Mouse (Mus musculus) small intestine, adult 2 months (tissue): ENCODE measurements around the gene Hoxd11.

ENCODE experiments used
- CTCF ChIP-seq: fragments of 200-500 bp; IDR thresholded peaks from 2 replicates; pipeline ENCODE4 v1.5.1; 2012; ENCODE audit warnings: low read depth, mild to moderate bottlenecking, control low read depth, inconsistent platforms, low read length, moderate library complexity, mixed read lengths; ENCODE audit not compliant: insufficient replicate concordance, insufficient read length; ENCODE audit errors: extremely low read depth
- POLR2A ChIP-seq: fragments of 200-500 bp; IDR thresholded peaks from 2 replicates; pipeline ENCODE4 v1.6.1; 2012; ENCODE audit warnings: low read depth, mild to moderate bottlenecking, control low read depth, inconsistent platforms, low read length, moderate library complexity

DNA sequence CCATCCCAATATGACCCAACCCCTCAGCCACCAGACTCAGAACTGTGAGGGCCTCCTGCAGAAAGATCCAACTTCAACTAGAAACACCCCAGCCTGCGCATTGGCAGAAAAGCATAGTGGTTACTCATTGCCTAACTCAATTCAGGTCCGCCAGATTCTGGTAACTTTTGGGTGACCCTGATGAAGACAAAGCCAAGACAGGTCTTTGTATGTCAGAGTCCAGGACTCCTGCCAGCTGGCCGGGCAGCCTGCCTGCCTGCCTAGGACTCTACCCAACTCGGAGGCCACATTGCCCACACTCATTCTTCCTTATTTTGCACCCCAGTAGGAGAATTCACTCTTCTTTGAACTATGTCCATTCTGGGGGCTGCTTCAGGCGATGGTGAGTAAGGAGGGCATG lies 47.2 kb downstream of the Hoxd11 start, which contains the start of gene Gm28230:
- no peak for TF ChIP-seq CTCF
- no peak for TF ChIP-seq POLR2A
